Mouse (Mus musculus) retina, adult 2 months (tissue): ENCODE results near the gene Nat14.
A peak's percentile ranks its signal among the peaks of the same experiment; 100 is the strongest.
"Not testable (repeated sequence)": the region's sequence is repeated elsewhere in the genome, so short reads cannot be mapped to it uniquely, and the experiment has no call there.

Source experiments
- DNase-seq: peaks from one replicate; pipeline ENCODE4 v3.0.0-alpha.2; 2012; ENCODE audit warnings: low read depth, low spot score

Gene Nat14

GRCm38 (mm10) chr7:4921824-4922482, at the start of gene Nat14:
Nat14 (plus strand) TSS chr7:4922028.
- no peak for DNase-seq

DNA sequence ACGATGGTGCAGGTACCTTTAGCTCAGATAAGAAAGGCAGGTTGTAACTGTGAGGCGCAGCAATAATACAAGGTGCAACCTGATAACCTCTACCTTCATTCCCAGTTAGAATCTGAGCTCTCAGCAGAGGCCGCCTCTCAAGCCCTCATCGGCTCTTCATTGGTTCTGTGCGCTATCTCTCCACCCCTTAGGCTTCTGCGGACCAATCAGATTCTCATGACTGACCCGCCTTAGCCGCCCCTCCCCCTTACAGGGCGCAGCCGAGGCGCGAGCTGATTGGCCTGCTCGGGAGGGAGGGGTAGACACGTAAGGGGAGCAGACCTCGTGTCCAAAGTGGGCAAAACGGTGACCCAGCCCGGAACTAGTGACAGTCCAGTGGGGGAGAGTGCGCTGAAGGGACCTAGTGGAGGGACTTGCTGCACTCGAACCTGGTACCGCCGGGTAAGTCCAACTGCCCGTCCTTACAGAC, 45.0 kb upstream of the Nat14 start, which contains the start of gene Isoc2a:
Gene Isoc2a (plus strand): TSS at position 401 of the 469 bp plus-strand sequence.
- peak; percentile 83 for DNase-seq

DNA sequence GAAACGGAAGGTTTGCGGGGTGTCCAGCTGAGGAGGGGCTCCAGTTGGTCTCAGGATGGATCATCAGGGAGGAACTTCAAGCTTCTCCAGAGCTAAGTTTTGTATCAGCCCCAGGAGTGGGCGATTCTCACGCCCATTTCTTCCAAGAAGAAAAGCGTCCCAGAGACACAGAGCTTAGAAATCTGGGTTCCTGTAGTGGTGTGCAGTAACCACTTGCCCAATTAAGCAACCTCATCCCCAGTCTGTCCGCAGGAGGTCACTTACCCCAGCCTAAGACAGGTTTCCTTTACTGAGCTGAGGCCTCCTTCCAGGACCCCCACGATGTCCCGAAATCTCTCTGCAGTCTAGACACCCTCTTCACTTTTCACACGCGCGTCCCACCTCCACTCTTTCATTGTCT, 44.6 kb upstream of the Nat14 start:
- no peak for DNase-seq

DNA sequence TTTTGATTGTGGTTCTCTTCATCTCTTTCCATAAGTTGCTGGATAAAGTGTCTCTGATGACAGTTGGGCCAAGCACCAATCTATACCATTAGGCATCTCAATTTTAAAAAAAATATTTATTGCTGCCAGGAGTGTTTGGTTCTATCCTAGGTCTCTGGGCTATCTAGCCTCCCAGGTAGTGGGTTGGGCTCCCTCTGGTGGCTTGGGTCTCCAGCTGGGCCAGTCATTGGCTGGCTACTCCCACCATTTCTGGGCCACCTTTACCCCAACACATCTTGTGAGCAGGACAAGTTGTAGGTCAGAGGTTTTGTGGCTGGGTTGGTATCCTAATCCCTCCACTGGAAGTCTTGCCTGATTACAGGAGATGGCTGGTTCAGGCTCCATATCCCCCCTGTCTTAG, 43.6 kb upstream of the Nat14 start:
- no peak for DNase-seq

DNA sequence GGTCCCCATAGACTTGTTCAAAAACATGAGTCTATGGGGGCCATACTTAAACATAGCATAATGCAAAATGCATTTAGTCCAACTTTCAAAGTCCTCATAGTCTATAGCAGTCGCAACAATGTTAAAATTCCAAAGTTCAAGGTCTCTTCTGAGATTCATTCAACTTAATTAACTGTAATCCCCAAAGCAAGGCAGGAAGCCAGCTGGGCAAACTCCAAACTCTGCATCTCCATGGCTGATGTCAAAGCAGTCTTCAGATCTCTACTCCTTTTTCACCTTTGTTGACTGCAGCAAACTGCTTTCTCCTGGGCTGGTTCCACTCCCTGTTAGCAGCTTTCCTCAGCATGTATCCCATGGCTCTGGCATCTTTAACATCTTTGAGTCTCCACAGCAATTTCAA, 42.8 kb upstream of the Nat14 start:
- not testable (repeated sequence) for DNase-seq

DNA sequence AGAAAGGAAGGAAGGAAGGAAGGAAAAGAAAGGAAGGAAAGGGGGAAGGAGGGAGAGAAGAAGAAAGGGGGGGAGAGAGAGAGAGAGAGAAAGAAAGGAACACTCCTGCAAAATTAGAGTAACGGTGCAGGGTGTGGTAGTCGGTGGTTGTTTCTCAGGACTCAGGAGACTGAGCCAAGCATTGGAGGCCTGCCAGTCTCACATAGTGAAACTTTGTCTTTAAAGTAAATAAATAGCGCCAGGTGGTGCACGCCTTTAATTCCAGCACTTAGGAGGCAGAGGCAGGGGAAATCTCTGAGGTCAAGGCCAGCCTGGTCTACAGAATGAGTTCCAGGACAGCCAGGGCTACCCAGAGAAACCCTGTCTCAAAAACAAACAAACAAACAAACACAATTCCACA, 35.1 kb upstream of the Nat14 start:
- no peak for DNase-seq

DNA sequence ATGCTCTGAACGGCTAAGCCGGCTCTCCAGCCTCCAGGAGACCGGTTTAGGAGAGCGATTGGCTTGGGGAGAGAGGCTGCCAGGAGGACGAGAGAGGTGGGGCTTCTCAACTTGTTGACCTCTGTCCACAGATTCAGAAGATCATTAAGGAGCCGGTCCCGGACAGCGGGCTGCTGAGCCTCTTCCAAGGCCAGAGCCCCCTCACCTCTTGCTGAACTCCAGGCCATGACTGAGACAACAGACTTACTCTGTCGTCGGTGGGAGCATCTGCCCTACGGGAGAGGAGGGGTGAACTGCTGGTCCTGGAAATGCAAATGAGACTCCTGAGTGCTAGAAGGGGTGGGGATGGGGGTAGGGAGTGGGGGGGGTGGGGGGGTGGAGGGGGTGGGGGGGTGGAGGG, 26.6 kb upstream of the Nat14 start:
- DNase-seq, result no peak

GRCm38 (mm10) chr7:4898851-4899648, 22.8 kb upstream of the Nat14 start:
- DNase-seq, result no peak

DNA sequence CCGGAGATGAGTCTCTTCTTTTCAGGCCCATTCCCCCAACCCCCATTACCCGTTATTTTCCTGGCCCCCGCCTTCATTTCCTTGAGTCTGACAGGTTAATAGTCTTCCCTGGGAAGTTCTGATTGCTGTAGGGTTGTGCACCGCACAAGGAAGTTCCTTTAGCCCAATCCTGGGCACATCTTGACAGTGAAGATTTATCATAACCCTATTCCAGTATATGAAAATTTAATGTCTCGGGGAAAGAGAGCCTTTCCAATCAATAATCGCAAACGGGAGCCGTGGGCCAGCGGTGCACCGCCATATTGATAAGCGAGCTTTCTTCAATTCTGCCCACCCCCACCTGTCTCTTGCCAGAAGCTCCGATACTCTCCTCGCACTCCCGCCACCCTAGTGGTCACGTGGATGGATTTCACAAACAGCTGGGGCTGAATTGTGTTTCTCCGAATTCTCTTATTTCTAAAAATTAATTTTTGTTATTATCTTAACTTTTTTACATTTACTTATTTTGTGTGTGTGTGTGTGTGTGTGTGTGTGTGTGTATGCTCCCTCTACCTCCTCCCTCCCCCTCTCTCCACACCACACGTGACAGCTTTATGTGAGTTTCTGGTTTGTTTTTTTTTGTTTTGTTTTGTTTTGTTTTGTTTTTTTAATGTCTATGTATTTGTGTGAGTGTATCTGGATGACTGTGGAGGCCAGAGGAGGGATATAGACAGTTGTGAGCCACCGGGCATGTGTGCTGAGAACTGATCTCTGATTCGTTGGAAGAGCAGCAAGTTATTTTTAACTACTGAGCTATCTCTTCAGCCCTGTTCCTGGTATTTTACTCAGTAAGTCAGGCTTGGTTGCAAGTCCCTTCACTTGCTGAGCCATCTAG, 21.9 kb upstream of the Nat14 start:
- no peak for DNase-seq

DNA sequence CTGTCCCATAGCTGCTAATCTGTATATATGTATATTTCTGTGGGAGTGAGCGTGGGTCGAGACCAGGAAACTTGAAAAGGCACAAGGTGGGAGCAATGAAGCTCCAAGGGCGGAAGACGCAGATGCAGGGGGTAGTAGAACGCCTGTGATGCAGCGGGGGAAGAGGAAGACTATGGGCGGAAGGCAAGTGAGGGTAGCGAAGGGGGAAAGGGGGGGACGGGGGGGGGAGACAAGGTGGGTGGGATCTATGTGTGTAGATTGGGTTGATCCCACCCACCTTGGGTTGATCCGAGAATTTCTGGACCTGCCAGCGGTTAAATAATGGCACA, 21.3 kb upstream of the Nat14 start:
- DNase-seq, result no peak

GRCm38 (mm10) chr7:4901171-4901570, 20.7 kb upstream of the Nat14 start:
- DNase-seq, result no peak

DNA sequence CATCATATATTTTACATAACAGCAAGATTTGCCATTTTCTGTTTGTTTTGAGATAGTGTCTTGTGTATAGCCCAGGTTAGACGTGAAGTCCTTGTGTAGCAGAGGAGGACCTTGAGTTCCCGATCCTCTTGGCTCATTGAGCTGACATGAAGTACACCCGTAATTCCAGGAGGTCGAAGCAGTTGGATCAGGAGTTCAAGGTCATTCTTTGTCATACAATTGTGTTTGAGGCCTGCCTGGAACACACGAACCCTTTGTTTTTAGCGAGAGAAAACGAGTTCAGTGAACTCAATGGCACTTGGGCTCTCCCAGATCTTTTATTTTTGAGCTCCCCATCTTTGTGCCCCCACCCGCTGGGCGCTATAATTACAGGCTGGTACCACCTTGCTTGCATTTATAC, 19.4 kb upstream of the Nat14 start:
- no peak for DNase-seq

DNA sequence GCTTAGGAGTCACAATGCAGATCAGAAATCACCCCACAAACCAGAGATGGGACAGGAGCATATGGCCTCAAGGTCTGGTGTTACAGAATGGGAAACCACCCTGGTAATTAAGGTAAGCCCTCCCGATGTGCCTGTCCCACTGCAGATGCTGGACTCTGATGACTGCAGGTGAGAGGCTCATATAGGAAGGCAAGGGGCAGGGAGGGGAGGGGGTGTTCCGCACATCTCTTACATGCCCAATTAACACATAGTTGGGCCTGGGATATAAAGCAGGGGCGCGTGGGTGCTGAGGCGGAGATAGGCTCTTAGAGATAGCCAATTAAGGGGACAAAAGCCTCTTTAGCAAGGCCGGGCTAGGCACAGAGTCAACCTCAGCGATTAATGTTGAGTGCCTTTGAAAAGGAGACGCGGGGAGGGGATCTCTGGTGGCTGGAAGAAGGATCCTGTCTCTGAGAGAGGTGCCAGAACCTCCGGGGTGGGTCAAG, 15.3 kb upstream of the Nat14 start, which contains the start of gene Gm36210:
Gene Gm36210 (minus strand): TSS at position 51 of the 485 bp plus-strand sequence.
- DNase-seq, result no peak

DNA sequence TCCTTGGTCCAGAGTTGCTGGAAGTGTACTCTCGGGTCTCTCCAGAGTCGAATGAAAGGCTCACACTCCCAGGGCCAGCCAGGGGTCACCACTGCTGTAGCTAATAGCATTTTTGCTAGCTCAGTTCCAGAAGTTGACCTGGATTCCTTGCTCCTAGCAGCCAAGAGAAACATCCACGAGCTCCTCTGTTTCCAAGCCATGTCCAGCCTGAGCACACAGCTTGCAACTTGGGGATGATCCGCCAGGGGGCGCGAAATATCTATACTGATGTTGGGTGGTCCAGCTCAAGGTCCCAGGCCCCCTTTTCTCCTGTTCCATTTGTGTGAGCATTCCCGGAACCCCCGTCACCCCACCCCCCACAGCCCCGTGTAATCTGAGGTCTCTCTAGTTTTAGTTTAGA, 10.3 kb upstream of the Nat14 start:
- no peak for DNase-seq

DNA sequence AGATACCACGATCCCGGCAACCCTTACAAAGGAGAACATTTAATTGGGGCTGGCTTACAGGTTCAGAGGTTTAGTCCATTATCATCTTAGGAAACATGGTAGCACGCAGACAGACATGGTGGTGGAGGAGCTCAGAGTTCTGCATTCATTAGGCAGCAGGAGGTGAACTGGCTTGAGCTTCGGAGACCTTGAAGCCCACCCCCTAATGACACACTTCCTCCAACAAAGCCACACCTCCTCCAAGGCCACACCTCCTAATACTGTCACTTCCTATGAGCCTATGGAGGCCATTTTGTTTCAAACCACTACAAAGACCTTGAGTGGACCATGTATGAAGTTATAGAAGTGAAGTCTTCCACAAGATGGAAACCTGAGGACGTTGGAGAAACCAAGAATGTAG, 9.6 kb upstream of the Nat14 start:
- no peak for DNase-seq

GRCm38 (mm10) chr7:4915007-4915665, 6.7 kb upstream of the Nat14 start, which contains the start of gene Zfp628:
Zfp628 (plus strand) TSS chr7:4915217.
- peak; percentile 93 for DNase-seq

GRCm38 (mm10) chr7:4915669-4916416, 6.0 kb upstream of the Nat14 start:
- no peak for DNase-seq

- no peak for DNase-seq
Measured at GRCm38 (mm10) chr7:4917494-4917893, 4.3 kb upstream of the Nat14 start.

DNA sequence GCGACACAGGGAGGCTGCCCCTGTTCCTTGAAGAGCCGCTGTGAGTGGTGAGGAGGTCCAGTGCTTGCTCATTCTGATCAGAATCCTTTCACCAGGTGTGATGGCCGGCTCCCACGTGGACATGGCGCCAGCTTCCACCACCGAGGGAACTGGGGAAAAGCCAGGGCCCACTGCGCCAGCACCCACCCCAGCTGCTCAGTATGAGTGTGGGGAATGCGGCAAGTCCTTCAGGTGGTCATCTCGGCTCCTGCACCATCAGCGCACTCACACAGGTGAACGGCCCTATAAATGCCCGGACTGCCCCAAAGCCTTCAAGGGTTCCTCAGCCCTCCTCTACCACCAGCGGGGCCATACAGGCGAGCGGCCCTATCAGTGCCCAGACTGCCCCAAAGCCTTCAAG, 3.1 kb upstream of the Nat14 start:
- no peak for DNase-seq

DNA sequence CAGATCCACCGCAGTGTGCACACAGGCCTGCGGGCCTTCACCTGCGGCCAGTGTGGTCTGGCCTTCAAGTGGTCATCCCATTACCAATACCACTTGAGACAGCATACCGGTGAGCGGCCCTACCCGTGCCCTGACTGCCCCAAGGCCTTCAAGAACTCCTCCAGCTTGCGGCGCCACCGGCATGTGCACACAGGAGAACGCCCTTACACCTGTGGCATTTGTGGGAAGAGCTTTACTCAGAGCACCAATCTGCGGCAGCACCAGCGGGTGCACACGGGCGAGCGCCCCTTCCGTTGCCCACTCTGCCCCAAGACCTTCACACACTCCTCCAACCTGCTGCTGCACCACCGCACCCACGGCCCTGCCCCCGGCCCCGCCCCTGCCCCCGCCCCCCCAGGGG, 2.7 kb upstream of the Nat14 start:
- DNase-seq, result no peak

DNA sequence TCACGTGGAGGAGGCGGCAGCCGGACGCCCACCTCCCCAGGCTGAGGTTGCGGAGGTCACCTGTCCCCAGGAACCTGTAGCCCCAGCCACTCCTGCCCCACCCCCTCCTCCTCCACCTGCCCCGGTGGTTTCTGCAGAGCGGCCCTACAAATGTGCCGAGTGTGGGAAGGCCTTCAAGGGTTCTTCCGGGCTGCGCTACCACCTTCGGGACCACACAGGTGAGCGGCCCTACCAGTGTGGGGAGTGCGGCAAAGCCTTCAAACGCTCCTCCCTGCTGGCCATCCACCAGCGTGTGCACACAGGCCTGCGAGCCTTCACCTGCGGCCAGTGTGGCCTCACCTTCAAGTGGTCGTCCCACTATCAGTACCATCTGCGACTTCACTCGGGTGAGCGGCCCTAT, 1.9 kb upstream of the Nat14 start:
- DNase-seq, result no peak
